Mouse (Mus musculus): Measurements from ENCODE around the gene Kifc3.

Kifc3 gene

DNA sequence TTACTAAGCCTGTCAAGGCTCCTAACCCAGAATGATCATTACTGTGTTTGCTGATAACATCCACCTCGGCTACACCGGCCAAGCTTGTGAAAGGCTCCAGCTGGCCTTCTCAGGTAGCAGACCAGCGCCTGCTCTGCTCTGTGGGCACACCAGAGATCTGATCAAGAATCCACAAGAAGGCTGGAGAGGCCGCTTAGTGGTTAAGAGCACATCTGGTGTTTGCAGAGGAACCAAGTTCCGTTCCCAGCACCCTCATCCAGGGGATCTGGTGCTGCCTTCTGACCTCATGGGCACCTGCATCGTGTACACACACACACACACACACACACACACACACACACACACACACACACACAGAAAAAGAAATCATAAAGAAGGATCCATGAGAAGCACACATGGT lies 46.5 kb downstream of the Kifc3 start:
- DNase-seq (ENCODE audit: low spot score in 2 of 2) = no peak

DNA sequence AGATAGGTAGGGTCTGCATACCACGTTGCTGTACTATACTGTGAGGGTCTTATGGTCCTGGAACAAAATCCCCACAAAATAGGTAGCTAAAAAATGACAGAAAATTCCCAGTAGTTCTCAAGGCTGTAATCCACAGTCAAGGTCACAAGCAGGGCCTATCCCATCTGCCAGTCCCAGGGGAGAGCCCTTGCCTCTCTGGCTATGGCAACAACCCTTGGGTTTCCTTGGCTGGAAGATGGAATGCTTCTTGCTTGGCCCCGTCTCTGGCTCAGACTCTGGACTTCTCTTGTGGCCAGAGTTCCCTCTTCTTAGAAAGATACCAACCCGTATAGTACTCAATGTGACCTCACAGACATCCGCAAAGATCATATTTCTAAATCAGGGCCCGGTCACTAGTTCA lies 47.3 kb downstream of the Kifc3 start:
- DNase-seq (ENCODE audit: low spot score in 2 of 2) = no peak

DNA sequence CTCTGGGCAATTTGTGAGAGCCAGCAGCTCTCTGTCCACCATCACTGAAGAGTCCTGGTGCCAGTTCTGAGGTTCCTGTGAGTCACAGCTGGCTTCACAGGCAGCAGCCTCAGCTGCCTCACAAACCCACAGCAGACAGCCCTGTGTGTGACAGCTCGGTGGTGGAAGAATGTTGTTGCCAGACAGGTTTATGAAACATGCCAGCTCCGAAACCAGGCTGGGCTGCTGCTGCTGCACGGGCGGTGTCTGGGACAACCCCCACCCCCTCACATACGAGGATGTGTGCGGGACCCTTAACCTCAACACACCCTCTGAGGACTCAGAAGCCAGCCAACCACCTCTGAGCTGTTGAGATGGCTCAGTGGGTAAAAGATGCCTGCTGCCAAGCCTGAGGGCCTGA lies 48.0 kb downstream of the Kifc3 start:
- no peak for DNase-seq (ENCODE audit: low spot score in 2 of 2)

DNA sequence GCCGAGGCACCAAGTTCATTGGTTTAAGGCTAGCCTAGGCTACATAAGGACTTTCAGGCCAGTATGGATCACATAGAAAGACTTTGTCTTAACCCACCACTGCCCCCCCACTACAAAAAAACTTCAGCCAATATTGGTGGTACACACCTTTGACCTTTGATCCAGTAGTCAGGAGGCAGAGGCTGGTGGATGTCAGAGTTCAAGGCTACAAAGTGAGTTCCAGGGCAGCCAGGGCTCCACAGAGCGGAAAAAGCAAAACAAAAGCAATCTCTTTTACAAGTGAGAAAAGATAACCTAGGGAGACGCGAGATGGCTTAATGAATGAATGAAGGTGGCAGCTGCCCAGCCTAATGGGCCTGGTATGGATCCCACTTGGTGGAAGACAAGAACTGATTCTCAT lies 48.6 kb downstream of the Kifc3 start:
- no peak for DNase-seq (ENCODE audit: low spot score in 2 of 2)

DNA sequence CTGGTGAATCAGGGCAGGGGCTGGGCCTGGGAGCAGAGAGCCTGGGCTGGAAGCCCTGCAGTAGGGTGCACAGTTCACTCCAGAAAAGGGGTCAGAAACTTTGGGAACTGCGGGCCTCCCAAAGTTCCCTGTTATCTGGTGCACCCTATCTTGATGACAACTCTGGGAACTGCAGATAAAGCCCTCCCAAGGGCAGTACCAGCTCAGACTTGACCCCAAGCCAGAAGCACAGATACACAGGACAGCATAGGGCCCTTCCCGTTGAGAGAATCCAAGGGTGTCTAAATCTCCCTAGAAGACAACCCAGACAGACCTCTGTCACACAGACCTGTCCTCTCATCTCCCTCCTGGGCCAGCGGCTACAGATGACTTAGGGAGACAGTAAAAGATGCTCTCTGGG lies 52.0 kb downstream of the Kifc3 start:
- DNase-seq (ENCODE audit: low spot score in 2 of 2) = no peak

DNA sequence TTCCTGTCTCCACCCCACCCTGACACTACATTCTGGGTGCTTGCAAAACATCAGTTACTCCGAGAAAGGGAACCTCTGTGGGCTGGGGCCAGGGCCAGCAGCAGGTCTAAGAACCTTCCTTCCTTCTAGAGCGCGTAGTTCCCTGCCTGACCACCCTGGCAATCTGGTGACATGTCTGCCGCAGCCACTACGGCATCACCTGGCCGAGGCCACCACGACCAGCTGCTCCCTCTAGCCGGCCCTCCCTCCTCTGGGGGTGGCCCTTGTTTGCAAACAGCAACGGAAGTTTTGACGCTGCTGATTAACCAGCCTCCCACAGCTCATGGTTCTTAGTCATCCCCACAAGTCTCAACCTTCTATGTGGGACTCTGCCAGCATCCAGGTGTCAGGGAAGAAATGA lies 53.2 kb downstream of the Kifc3 start:
- DNase-seq (ENCODE audit: low spot score in 2 of 2) = no peak

DNA sequence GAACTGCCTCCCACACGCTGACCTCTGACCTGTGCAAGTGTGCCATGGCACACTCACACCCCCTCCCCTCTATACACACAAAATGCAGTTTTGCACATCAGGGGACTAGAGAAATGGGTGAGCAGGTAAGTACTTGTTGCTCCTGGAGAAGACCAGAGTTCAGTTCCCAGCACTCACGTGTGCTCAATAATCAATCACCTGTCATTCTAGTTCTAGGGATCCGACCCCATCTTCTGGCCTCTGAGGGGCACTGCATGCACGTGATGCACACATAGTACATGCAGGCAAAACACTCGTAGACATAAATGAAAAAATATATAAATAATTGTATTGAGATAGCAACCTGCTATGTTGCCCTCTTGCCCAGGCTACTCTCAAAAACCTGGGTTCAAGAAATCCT lies 55.8 kb downstream of the Kifc3 start:
- DNase-seq (ENCODE audit: low spot score in 2 of 2) = no peak

DNA sequence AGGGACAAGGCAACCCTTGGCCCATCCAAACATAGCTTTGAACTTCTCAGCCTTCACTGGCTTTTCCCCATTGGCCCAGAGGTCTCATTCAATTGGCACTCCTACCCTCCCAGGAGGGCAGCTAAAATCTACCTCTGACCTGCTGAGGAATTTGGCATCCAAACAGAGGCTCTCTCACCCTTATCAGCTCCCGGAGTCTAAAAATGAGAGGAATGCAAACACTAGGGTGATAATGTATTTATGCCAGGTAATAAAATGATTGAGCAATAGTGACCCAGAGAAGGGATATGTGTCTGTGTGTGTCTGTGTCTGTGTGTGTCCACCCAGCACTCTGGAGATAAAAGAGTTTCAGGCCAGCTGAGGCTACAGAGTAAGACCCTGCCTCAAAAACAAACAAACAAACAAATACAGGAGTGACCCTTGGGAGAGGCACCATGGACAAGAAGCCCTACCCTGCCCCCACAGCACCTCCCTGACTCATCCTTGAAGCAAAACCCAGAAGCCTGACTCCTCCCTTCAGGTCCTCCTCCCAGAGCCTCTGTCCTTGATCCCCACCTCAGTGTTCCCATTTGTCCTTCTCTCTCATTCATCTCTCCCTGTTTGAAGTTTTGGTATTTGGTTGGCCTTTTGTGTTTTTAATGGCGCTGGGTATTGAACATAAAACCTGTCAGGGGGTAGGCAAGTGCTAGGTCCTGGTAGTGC lies 56.4 kb downstream of the Kifc3 start:
- no peak for DNase-seq (ENCODE audit: low spot score in 2 of 2)

DNA sequence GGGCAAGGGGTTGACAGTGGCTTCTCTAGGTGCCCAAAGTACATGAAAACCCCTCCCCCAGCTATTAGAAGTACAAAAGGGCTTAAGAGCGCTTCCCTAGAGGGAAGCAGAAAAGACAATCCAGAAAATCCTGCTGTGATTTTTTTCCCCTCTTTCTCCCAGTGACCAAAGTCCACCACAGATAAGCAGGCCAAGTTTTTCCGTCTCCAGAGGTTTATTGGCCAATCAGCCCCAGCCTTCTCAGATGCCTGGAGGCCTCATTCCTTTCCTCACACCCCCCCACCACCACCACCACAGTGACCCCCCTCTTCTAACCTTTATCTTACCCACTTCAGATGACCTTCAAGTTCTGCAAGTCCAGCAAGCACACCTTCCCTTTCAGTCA lies 58.0 kb downstream of the Kifc3 start:
- DNase-seq (ENCODE audit: low spot score in 2 of 2) = no peak

DNA sequence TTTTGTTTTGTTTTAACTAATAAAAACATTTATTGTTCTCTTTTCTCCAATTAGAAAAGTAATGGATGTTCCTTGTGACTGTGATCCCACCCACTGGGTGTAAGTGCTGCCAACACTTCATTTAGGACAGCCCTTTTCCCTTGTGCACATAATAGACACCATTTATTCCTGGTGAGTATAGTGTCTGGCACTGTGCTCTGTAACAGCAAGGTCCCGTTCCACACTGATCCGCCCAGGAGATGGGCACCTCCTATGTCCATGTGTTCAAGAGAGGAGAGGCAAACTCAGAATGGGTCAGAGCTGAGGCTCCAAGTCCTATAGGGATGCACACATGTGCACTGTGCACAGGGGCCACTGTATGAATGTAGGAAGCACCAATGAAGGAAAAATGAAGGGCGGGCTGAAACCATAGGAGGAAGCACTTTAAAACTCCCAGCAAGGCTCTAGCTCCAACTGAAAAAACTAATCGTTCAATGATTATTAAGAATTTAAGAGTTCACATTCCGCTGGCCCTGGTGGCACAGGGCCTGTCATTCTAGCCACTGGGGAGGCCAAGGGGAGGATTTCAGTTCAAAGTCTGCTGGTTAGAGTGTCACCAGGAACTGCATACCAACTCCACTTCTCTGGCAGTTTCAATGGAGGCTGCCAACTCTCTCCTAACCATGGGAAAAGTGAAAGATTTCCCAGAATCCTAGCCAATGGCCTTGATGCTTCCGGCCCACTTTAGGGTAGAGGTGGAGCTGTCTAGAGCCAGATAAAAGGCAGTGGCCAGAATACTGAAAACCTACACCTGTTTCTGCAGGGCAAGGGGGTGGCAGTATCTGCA lies 58.6 kb downstream of the Kifc3 start:
- DNase-seq (ENCODE audit: low spot score in 2 of 2) = no peak

DNA sequence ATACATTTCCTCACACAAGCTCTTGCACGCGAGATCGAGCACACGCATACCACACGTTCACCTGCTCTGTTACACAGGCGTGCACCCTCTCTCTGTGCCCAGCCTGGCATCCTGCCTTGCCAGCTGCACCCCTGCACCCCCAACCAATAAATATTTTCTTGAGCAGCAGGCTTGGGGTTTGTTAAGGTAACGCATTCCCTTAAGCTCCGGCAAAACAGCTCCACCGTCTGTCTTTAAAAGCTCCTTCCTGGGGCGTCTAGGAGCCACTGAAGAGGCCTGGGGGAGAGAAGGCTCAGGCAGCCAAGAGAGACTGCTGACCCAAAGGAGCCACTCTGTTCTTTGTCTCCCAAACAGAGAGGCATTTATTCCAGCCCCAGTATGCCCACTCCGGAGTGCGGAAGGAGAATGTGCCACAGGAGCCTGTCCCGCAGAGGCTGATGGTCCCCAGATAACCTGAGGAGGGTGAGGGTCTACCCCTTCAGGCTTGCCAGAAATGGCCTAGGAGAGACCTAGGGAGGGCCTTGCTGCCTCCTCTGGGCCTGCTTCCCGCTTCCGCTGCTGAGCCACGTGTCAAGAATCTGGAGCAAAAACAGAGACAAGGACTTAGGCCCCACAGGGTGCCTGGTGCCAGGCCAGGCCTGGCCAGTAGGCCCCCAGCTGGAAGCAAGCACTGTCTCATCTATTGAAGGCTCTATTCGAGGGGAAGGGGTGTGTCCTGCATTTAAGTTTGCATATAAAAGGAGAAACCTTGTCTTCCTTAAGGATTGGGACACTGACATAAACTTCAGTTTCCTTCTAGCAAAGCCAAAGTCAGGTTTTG lies 59.4 kb downstream of the Kifc3 start:
- DNase-seq (ENCODE audit: low spot score in 2 of 2) = no peak

DNA sequence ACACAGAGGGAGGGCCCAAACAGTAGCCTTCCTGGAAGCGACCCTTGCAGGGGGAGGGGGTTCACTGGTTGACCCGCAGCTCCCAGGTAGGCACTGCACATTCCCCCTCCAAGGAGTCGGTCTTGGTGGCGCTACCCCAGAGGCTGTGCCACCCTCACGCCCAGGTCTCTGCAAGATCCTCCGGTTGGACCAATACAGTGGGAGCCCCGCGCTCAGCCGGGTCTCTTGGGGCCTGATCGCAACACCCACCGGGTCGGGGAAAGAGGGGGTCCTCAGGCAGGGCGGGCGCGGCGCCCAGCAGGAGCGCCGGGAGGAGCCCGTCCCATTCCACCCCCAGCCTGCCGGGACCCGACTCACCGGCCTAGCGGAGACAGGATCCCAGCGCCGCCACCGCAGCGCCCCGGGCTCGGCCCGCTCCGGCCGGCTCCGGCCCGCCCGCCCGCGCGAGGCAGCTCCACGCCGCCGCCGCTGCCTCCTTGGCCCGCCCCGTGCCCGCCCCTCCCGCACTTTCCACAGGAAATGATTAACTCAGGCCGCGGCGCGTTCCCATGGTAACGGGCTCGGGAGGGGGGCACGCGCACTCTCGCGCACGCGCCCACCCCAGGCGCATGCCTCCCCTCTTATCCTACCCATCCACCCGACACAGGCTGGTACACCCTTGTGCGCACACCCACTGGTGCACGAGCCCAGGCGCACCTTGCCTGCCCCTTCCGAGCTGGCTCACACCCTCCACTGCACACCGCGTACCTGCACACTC lies 60.4 kb downstream of the Kifc3 start:
- DNase-seq (ENCODE audit: low spot score in 2 of 2) = peak; percentile 48 to 55

DNA sequence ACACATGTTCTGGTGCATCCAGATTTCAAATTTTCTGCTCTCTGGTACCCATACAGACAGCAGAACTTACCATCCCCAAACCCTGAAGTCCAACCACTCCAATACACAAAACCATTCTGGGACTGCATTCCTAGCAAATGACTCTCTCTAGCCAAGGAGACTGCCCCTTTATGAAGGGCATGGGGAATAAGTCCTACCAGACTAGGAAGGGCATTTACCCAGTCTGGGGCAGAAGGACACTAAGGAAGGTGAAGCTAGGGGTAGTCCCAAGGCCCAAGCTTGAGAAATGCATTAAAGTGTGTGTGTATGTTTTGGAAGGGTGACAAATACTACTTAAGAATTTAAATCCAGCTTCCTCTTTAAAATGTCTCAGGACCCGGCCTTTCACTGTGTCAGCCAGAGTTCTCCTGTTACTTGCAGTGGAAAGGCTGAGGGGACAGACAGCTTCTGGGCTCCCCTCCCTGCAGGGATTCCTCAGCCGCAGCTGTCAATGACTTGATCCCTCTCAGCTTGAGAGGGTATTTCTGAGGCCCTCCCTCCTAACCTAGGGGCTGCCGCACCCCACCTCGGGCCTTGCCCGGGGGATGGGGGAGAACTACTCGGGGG lies 61.0 kb downstream of the Kifc3 start:
- DNase-seq (ENCODE audit: low spot score in 2 of 2) = no peak

DNA sequence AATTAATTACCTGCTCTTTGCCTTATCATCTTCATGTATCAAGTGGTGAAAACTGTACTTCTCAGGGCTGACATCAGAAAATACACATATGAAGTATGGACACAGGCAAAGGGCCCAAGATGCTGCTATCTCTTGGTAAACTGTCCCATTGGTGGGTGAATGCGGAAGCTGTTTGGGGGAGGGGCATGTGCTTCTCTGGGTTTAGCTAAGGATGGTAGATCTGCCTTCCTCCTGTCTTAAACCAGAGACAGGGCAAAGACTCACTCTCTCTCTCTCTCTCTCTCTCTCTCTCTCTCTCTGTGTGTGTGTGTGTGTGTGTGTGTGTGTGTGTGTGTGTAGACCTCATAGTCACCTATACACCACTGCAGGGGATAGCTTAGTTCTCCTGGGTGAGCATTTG lies 61.6 kb downstream of the Kifc3 start:
- no peak for DNase-seq (ENCODE audit: low spot score in 2 of 2)

DNA sequence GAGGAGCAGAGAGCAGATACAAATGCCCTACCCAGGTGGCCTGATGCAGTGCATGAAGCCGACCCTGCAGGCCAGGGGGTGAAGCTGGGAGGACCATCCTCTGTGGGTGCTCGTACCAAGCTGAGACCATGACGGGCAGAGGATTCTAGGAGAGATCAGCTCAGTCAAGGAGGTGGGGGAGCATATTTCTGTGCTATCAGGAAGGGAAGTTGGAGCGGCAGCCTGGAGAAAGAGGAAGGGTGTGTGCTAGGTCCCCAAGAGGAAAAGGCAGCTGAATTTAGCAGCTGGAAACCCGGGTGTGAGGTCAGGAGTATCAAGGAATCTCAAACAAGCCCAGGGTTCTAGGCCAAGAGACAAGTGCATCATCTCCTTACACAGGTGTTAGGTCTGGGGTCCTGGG lies 62.1 kb downstream of the Kifc3 start:
- no peak for DNase-seq (ENCODE audit: low spot score in 2 of 2)

DNA sequence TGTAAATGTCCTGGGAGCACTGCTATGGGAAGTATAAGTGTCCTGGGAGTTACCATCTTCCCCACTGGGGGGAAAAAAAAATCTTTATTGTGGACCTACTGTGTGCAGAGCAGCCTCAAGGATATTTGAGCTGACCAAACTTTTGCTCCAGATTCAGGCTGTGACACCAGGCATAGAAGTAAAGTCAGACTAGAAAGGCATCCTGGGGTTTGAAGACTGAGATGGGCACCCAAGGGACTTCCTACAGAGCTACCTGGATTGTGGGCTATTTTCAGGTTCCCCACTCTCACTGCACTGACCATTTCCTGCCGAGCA lies 63.6 kb downstream of the Kifc3 start:
- DNase-seq (ENCODE audit: low spot score in 2 of 2) = no peak

DNA sequence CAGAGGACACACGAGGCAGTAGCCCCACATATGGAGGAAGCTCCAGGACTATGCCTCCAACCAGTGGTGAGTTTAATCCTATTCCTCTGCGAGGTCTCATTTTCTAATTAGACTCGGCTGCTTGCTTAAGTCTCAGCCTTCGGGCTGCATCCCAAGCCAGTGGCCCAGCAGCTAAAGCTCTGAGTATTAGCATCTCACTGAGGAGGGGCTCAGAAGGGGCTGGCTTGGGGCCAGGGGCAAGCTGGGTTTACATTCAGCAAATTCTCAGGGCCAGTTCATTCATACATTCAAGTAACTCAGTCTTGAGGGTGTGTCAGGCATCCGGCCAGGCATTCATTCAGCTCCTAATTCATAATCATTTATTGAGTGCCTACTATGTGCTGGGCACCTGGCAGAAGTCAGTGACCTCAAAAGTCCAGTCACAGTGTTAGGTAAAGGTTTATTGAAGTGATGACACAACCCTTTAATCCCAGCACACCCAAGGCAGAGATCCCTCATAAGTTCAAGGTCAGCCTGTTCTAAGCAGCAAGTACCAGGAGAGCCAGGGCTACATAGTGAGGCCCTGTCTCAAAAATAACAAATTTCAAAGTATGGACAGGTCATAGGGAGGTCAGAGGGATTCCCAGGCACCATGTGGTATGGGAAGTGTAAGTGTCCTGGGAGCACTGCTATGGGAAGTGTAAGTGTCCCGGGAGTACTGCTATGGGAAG lies 64.1 kb downstream of the Kifc3 start:
- no peak for DNase-seq (ENCODE audit: low spot score in 2 of 2)

DNA sequence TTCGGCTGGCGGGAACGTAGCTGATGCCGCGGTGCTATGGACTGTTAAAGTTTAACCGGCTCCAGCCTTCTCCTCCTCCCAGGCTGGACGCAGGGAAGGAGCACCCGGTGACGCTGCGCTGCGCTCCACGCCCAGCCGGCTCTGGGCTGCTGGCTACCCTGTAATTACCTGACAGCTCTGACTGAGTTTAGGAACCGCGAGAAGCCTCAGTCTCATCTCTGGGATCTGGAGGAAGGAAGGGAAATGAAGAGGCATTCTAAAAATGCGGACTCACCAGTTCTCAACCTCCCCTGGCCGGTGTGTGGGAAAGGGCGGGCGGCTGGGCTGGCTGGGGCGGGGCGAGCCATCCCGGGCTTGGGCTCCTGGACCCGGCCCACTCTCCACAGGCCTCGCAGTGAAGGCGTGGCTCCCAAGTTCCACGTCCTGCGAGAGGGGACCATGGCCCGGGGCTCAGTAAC lies 64.9 kb downstream of the Kifc3 start:
- DNase-seq (ENCODE audit: low spot score in 2 of 2) = no peak

DNA sequence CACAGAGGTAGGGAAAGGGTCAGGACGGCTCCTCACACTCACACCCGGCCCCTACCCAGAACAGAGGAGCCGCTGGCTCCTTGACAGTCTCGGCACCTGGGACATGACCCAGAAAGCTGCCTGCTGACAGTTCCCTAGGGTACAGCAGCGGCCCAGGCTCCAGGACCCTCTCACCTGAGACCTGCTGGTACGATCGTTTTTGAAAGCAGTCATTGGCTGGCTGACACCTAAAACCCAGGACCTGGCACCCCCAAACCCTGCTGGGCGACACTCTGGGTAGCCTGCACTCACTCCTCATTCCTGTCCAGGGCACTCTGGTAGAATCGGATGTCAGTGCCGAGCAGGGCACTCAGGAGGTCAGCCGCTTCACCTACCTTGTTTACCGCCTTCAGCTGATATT lies 65.4 kb downstream of the Kifc3 start:
- no peak for DNase-seq (ENCODE audit: low spot score in 2 of 2)

DNA sequence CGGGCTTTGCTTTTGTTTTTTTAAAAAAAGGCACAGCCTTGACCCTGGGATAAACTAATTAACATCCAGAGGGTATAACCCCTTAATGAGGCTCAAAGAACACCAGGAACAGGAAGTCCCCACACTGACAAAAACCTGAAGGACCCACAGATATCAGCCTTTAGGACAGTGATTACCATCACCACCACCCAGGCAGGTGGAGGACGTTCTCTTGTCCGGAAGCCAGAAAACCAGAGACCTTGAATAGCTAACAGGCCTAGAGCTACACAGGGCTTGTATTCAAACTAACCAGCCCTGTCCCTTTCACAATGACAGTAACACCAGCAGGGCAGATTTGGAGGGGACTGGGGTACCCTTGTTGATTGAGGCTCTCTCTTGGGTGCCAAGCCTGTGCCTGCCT lies 66.4 kb downstream of the Kifc3 start:
- no peak for DNase-seq (ENCODE audit: low spot score in 2 of 2)

DNA sequence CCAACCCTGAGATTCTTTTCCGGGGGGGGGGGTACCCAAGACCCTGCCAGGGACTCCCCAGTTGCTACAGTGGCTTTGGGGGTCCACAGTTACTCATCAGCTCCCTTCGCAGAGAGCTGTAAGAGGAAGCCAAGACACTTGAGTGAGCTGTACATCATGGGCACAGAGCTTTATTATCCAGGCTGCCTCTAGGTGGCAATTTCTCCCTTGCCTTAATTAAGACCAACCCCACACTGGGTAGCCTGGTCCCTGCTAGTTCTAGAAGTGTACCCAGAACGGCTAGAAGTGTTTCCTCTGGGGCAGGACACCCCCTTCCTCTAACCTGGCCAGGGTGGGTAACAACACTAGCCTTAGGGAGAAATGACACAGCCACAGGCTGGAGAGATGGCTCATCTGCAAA lies 67.4 kb downstream of the Kifc3 start:
- no peak for DNase-seq (ENCODE audit: low spot score in 2 of 2)

Measured in spleen, postnatal 36 days (tissue).